Mouse (Mus musculus) hindbrain, postnatal 0 days (tissue): Measurements from ENCODE around the gene Hist3h2ba. TPM values are rescaled to one million over a fixed set of nuclear protein-coding genes. Genes with fewer than 3 reads are reported as not detected.

ENCODE experiments used
- ATAC-seq: fragments of 200-750 bp; cut with Nextera tagmentation; 2 replicates; pipeline ENCODE4 v1.8.0; 2017; ENCODE audit warnings: mild to moderate bottlenecking, moderate TSS enrichment, moderate library complexity
- DNase-seq: peaks from one replicate; pipeline ENCODE4 v3.0.0-alpha.2; 2015; ENCODE audit warnings: low spot score
- H3K27ac ChIP-seq: fragments of 300-500 bp; sonication (generic); 2 replicates; pipeline ENCODE4 v1.5.1; 2014; ENCODE audit warnings: mild to moderate bottlenecking
- H3K27me3 ChIP-seq: fragments of 300-500 bp; sonication (generic); 2 replicates; pipeline ENCODE4 v1.6.1; 2014; ENCODE audit warnings: low read length, mixed read lengths; ENCODE audit not compliant: insufficient read depth
- H3K36me3 ChIP-seq: fragments of 300-500 bp; sonication (generic); 2 replicates; pipeline ENCODE4 v1.6.1; 2014; ENCODE audit warnings: low read length, mixed read lengths; ENCODE audit not compliant: insufficient read depth
- H3K4me1 ChIP-seq: fragments of 300-500 bp; sonication (generic); 2 replicates; pipeline ENCODE4 v1.6.1; 2014; ENCODE audit warnings: antibody characterized with exemption, low read length, mixed read lengths; ENCODE audit not compliant: insufficient read depth
- H3K4me2 ChIP-seq: fragments of 300-500 bp; sonication (generic); 2 replicates; pipeline ENCODE4 v1.6.1; 2014; ENCODE audit warnings: low read depth, mild to moderate bottlenecking, low read length, moderate library complexity, mixed read lengths
- H3K4me3 ChIP-seq: fragments of 300-500 bp; sonication (generic); 2 replicates; pipeline ENCODE4 v1.5.1; 2014; ENCODE audit warnings: low read length
- H3K9ac ChIP-seq: fragments of 300-500 bp; sonication (generic); replicated peaks from 2 replicates; pipeline ENCODE4 v1.6.1; 2014; ENCODE audit warnings: mild to moderate bottlenecking, low read length, moderate library complexity, mixed read lengths
- H3K9me3 ChIP-seq: fragments of 300-500 bp; sonication (generic); 2 replicates; pipeline ENCODE4 v1.6.1; 2016; ENCODE audit warnings: low read length, mixed read lengths
- CTCF ChIP-seq: IDR thresholded peaks from 2 replicates; pipeline ENCODE4 v1.5.1; 2016; ENCODE audit warnings: antibody characterized with exemption, control low read depth, low read depth
- WGBS: fragments of 180-500 bp; shearing (Covaris S2); extraction: QIAGEN DNeasy Blood & Tissue Kit; methylation state at CpG from one replicate; pipeline ENCODE4 v1.1.7; 2014; 5-methylcytosine and 5-hydroxymethylcytosine counted together
- microRNA-seq, 2 experiments: library from miRNA; unstranded; fragments of <30 nt; microRNA quantifications; one replicate each; pipeline ENCODE4; 2016
- polyA plus RNA-seq: library from polyadenylated mRNA; unstranded; fragments of >200 nt; fragmentation: Nextera tagmentation; extraction: Ambion mirVana; gene quantifications from 2 replicates; pipeline ENCODE4 v1.2.1, GENCODE M21; 2015
- total RNA-seq: library from RNA; depleted of rRNA; stranded (reverse); fragments of >200 nt; gene quantifications from 2 replicates; pipeline ENCODE4 v1.2.3, GENCODE M21; 2014; rRNA removed

The Hist3h2ba gene
- total and polyA plus RNA-seq, 2 experiments from 2014 or later = 103 to 625 TPM

- no peaks in the 10 kb centered on the region for H3K27me3 ChIP-seq
- DNase-seq = no peak
- H3K4me2 ChIP-seq = no peak overlapping the region
- WGBS = 78% methylated on average over 3 of the region's 3 CpGs
- no peak overlapping the region for H3K4me3 ChIP-seq
- H3K36me3 ChIP-seq = peaks cover 16% of the 10 kb centered on the region
- H3K4me1 ChIP-seq = no peaks in the 10 kb centered on the region
- ATAC-seq = no peak
- no peaks in the 10 kb centered on the region for H3K9me3 ChIP-seq
- no peak for TF ChIP-seq CTCF
- H3K27ac ChIP-seq = no peak overlapping the region
- H3K9ac ChIP-seq = no peak overlapping the region
Observed at GRCm38 (mm10) chr11:58991911-58992310, 43.2 kb downstream of the Hist3h2ba start.

DNA sequence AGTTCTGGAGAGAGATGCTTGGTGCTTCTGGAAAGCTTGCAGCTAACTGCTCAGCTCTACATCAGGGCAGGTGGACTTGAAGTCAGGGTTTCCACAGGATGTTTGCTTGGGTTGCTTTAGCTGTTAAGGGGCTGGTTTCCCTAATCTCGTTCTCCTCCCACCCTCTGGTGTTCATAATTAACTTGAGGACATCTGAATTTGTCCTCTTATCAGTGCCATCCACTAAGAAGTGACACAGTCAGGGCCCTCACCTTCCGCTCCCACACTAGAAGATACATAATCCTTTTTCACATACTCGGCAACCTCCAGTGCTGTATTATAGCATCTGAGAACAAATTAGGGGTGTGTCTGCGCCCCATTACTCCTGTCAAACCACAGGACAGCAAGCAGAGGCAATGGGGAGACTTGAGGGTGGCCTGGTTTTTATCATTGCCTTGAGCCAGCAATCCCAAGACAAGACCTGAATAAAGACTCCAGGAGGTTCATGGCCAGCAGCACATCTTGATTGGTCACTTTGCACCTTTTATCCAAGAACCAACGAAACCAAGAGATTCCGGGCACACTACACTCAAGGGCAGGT is 44.5 kb downstream of the Hist3h2ba start:
- no peaks in the 10 kb centered on the region for H3K9me3 ChIP-seq
- H3K36me3 ChIP-seq = peaks cover 11% of the 10 kb centered on the region; the same call in 1 of the 2 replicates
- no peak overlapping the region for H3K4me3 ChIP-seq
- no peak for TF ChIP-seq CTCF
- no peak overlapping the region for H3K27ac ChIP-seq
- H3K9ac ChIP-seq = no peak overlapping the region
- 87% methylated on average over 6 of the region's 6 CpGs for WGBS
- no peak for ATAC-seq
- H3K4me2 ChIP-seq = no peak overlapping the region
- H3K27me3 ChIP-seq = no peaks in the 10 kb centered on the region
- no peak for DNase-seq
- no peaks in the 10 kb centered on the region for H3K4me1 ChIP-seq

DNA sequence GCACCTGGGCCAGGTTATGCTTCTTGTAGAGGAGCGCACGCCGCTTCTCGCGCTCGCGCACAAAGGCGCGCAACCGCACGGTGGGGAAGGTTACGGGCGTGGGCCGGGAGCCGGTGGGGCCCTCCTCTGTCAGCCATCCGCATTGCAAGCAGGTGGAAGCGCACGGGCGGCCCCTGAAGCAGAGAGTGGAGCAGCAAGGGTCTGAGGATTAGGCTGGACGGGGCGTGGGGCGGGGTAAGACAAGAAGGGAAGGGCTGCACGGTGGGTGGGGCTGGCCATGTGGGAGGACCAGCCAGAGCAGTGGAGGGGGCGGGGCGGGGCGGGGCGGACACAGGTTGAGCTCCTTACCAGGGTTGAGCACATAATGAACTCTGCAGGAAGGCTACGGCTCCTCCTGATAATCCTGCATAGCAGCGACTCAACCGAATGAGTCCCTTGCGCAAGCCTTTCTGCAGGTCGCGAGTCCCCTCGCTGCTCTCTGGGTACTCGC is 45.7 kb downstream of the Hist3h2ba start:
- Histone ChIP-seq H3K4me2 (peak overlapping the region; percentile 57), H3K36me3 (peaks cover 8% of the 10 kb centered on the region; the same call in 1 of the 2 replicates), H3K4me3 (peak overlapping the region; percentile 35), H3K9me3 (no peaks in the 10 kb centered on the region), H3K4me1 (no peaks in the 10 kb centered on the region), H3K27ac (no peak overlapping the region), H3K9ac (peak overlapping the region; percentile 34), H3K27me3 (no peaks in the 10 kb centered on the region)
- ATAC-seq (peak; percentile 77), DNase-seq (peak; percentile 69)
- peak; percentile 55 for TF ChIP-seq CTCF
- 2% methylated on average over 33 of the region's 35 CpGs for WGBS

DNA sequence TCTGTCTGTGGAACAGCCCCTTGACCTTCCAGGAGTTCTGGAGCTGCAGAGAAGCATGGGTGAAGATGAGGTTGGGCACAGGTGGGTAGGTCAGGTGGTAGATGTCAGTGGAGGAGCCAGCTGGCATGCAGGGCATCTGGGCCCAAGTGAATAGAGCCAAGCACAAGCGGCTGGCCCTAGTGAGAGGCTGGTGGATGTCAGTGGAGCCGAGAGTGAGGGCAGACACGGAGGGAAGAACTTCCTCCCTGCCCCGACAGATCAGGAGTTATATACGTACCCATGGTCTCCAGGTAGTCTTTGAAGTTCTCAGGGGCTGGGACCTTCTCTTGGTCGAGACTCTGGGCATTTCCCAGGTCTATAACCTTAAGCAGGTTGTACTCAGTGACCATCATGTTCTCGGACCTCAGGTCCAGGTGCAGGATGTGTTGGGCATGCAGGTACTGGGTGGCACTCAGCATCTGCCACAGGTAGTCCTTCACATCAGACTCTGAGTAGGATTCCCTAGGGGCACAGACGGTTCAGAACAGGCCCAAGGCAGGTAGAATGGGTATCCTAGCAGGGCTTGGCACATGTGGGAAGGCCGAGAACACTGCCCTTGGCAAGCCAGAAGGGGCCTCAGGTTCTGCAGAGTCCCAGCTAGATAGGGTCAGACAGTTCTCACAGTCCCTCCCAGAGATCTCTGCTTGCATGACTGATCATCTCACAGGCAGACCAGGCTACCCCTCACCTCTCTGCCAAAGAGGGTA is 46.5 kb downstream of the Hist3h2ba start:
- Histone ChIP-seq H3K4me3 (no peak overlapping the region), H3K4me1 (no peaks in the 10 kb centered on the region), H3K27me3 (no peaks in the 10 kb centered on the region), H3K9me3 (no peaks in the 10 kb centered on the region), H3K27ac (no peak overlapping the region), H3K4me2 (peak overlapping the region; percentile 57), H3K9ac (no peak overlapping the region; the same call in 1 of the 2 replicates), H3K36me3 (0 out of 2 replicates have a peak, but pooled peaks cover 7% of the 10 kb centered on the region)
- WGBS = 78% methylated on average over 9 of the region's 9 CpGs
- ATAC-seq = peak; percentile 13; the same call in 1 of the 2 replicates
- TF ChIP-seq CTCF = no peak
- no peak for DNase-seq

DNA sequence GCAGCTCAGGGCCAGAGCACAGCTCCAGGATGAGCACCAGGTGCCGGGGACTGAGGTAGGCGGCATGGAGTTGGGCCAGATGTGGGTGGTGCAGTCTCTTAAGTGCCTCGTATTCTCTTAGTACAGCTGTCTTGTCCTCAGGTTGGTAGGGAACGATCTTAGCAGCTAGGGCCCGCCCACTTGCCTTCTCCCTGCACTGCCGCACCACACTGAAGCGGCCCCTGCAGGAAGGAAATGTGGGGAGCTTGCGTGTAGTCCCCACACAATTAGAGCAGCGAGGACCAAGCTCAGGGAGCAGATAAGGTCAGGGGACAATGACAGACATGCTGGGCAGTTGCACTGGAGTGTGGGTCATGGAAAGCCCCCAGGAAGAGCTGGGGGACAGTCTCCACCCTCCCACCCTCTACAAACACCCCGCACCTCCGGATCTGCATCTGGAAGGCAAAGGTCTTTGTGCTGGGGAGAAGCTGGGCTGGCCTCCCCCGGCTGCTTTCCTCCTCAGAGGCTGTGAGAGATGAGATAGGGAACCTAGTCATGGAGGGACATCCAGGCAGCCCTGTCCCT is 47.2 kb downstream of the Hist3h2ba start:
- no peaks in the 10 kb centered on the region for H3K4me1 ChIP-seq
- DNase-seq = no peak
- no peak for TF ChIP-seq CTCF
- H3K27ac ChIP-seq = no peak overlapping the region
- no peaks in the 10 kb centered on the region for H3K27me3 ChIP-seq
- 0 out of 2 replicates have a peak, but pooled peaks cover 2% of the 10 kb centered on the region for H3K36me3 ChIP-seq
- 55% methylated on average over 12 of the region's 12 CpGs for WGBS
- 0 out of 2 replicates have a peak, but pooled peaks have one; percentile 8 for ATAC-seq
- no peak overlapping the region for H3K4me2 ChIP-seq
- H3K9me3 ChIP-seq = no peaks in the 10 kb centered on the region
- H3K4me3 ChIP-seq = no peak overlapping the region
- H3K9ac ChIP-seq = no peak overlapping the region

DNA sequence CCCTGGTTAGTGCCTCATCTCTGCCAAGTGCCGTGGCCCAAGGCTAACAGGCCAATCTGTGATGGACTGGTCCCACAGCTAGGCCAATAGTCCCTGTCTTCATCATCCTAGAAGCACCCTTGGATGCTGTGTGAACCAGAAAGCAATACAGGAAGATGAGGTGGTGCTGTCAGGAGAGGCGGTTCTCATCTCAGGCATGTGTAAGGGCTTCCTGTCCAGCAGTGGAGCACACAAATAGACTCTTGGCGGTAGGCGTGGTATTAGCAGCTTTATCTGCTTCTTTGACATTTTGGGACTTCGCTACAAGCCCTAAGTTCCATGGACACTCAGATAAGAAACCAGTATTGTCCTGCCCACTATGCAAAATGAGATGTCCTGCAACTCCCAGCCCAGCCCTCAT is 48.8 kb downstream of the Hist3h2ba start:
- H3K36me3 ChIP-seq = no peaks in the 10 kb centered on the region

More for the DNA sequence above, 48.8 kb downstream of the Hist3h2ba start:
- no peak overlapping the region for H3K27ac ChIP-seq
- 84% methylated on average over 5 of the region's 5 CpGs for WGBS
- H3K9ac ChIP-seq = no peak overlapping the region
- no peak overlapping the region for H3K4me2 ChIP-seq
- no peak for DNase-seq
- H3K9me3 ChIP-seq = no peaks in the 10 kb centered on the region
- H3K4me1 ChIP-seq = no peaks in the 10 kb centered on the region
- no peaks in the 10 kb centered on the region for H3K27me3 ChIP-seq
- ATAC-seq = no peak
- no peak overlapping the region for H3K4me3 ChIP-seq
- TF ChIP-seq CTCF = no peak

Small RNA genes lying within 50 kb of the gene (microRNA-seq; reads per million reads assigned to microRNA genes)
- 0 reads per million in 2 experiments for gene Gm44313

Other genes with a start within 250 kb of the Hist3h2ba start
- gene Olfr319, start 249.8 kb upstream of the Hist3h2ba start, total RNA-seq = not detected in 2 replicates
- gene Olfr319, start 249.8 kb upstream of the Hist3h2ba start, polyA plus RNA-seq = not detected in 2 replicates
- gene Olfr318, start 224.9 kb upstream of the Hist3h2ba start, total RNA-seq = not detected in 2 replicates
- gene Olfr318, start 224.9 kb upstream of the Hist3h2ba start, polyA plus RNA-seq = not detected in 2 replicates
- 1.7 and 2.3 TPM in 2 replicates for gene Olfr317, start 209.7 kb upstream of the Hist3h2ba start, total RNA-seq
- 0.08 and 0.18 TPM in 2 replicates for gene Olfr317, start 209.7 kb upstream of the Hist3h2ba start, polyA plus RNA-seq
- not detected in 2 replicates for gene Olfr316, start 196.2 kb upstream of the Hist3h2ba start, total RNA-seq
- gene Olfr316, start 196.2 kb upstream of the Hist3h2ba start, polyA plus RNA-seq = not detected in 2 replicates
- not detected in 2 replicates for gene Olfr315, start 175.7 kb upstream of the Hist3h2ba start, total RNA-seq
- gene Olfr315, start 175.7 kb upstream of the Hist3h2ba start, polyA plus RNA-seq = not detected in 2 replicates
- not detected in 2 replicates for gene Olfr314, start 166.0 kb upstream of the Hist3h2ba start, total RNA-seq
- gene Olfr314, start 166.0 kb upstream of the Hist3h2ba start, polyA plus RNA-seq = not detected in 2 replicates
- gene Fam183b, start 147.0 kb upstream of the Hist3h2ba start, total RNA-seq = 4.7 and 5.9 TPM in 2 replicates
- gene Fam183b, start 147.0 kb upstream of the Hist3h2ba start, polyA plus RNA-seq = 11.1 and 15.0 TPM in 2 replicates
- not detected in 2 replicates for gene Olfr313, start 133.9 kb upstream of the Hist3h2ba start, total RNA-seq
- gene Olfr313, start 133.9 kb upstream of the Hist3h2ba start, polyA plus RNA-seq = not detected in 2 replicates
- gene Olfr312, start 119.7 kb upstream of the Hist3h2ba start, total RNA-seq = not detected in 2 replicates
- not detected in 2 replicates for gene Olfr312, start 119.7 kb upstream of the Hist3h2ba start, polyA plus RNA-seq
- not detected in 2 replicates for gene Olfr311, start 109.7 kb upstream of the Hist3h2ba start, total RNA-seq
- gene Olfr311, start 109.7 kb upstream of the Hist3h2ba start, polyA plus RNA-seq = not detected in 2 replicates
- 13.3 and 16.4 TPM in 2 replicates for gene Gm12258, start 101.8 kb upstream of the Hist3h2ba start, total RNA-seq
- gene Gm12258, start 101.8 kb upstream of the Hist3h2ba start, polyA plus RNA-seq = 7.9 and 9.9 TPM in 2 replicates
- gene 2810021J22Rik, start 81.7 kb upstream of the Hist3h2ba start, total RNA-seq = 6.9 and 8.7 TPM in 2 replicates
- 5.4 and 7.7 TPM in 2 replicates for gene 2810021J22Rik, start 81.7 kb upstream of the Hist3h2ba start, polyA plus RNA-seq
- gene Zfp39, start 44.7 kb upstream of the Hist3h2ba start, total RNA-seq = 7.1 and 7.2 TPM in 2 replicates
- 4.2 and 4.7 TPM in 2 replicates for gene Zfp39, start 44.7 kb upstream of the Hist3h2ba start, polyA plus RNA-seq
- not detected in 2 replicates for gene Btnl10, start 31.0 kb upstream of the Hist3h2ba start, total RNA-seq
- gene Btnl10, start 31.0 kb upstream of the Hist3h2ba start, polyA plus RNA-seq = 0.04 TPM in 1 of 2 replicates, not detected in the other
- 975 and 1,069 TPM in 2 replicates for gene Rnf187, start 10.0 kb upstream of the Hist3h2ba start, total RNA-seq
- 649 and 670 TPM in 2 replicates for gene Rnf187, start 10.0 kb upstream of the Hist3h2ba start, polyA plus RNA-seq
- gene Hist3h2a, start 5.8 kb downstream of the Hist3h2ba start, total RNA-seq = 218 and 236 TPM in 2 replicates
- gene Hist3h2a, start 5.8 kb downstream of the Hist3h2ba start, polyA plus RNA-seq = 49.6 and 53.3 TPM in 2 replicates
- gene Trim17, start 5.8 kb downstream of the Hist3h2ba start, total RNA-seq = 2.8 and 4.3 TPM in 2 replicates
- 0.55 and 0.74 TPM in 2 replicates for gene Trim17, start 5.8 kb downstream of the Hist3h2ba start, polyA plus RNA-seq
- 31.7 and 31.8 TPM in 2 replicates for gene Trim11, start 29.2 kb downstream of the Hist3h2ba start, total RNA-seq
- 14.1 and 15.9 TPM in 2 replicates for gene Trim11, start 29.2 kb downstream of the Hist3h2ba start, polyA plus RNA-seq
- 2.3 and 2.8 TPM in 2 replicates for gene Obscn, start 187.5 kb downstream of the Hist3h2ba start, total RNA-seq
- gene Obscn, start 187.5 kb downstream of the Hist3h2ba start, polyA plus RNA-seq = 0.30 and 0.41 TPM in 2 replicates
- gene Iba57, start 214.8 kb downstream of the Hist3h2ba start, total RNA-seq = 13.3 and 14.8 TPM in 2 replicates
- gene Iba57, start 214.8 kb downstream of the Hist3h2ba start, polyA plus RNA-seq = 9.3 and 10.7 TPM in 2 replicates
- 2.3 and 3.2 TPM in 2 replicates for gene Gjc2, start 234.3 kb downstream of the Hist3h2ba start, total RNA-seq
- gene Gjc2, start 234.3 kb downstream of the Hist3h2ba start, polyA plus RNA-seq = 0.38 and 0.76 TPM in 2 replicates
- 124 TPM in 2 replicates for gene Guk1, start 243.3 kb downstream of the Hist3h2ba start, total RNA-seq
- 258 and 271 TPM in 2 replicates for gene Guk1, start 243.3 kb downstream of the Hist3h2ba start, polyA plus RNA-seq